Comparison of ENCODE assay signal across 8 mouse cellular contexts in genomic region chr1:171411492-171411941, GRCm38 (mm10). TPM values are rescaled to one million over a fixed set of nuclear protein-coding genes. Genes with fewer than 3 reads are reported as not detected.
A peak's percentile ranks its signal among the peaks of the same experiment; 100 is the strongest.
DNase-seq lines count a peak whose midpoint lies in the region; ATAC-seq and TF ChIP-seq lines count a peak whose summit lies in the region.

No protein-coding gene starts in this region.

- no peaks in the 10 kb centered on the region for H3K9me3 ChIP-seq in embryonic facial prominence, embryonic 11.5 days (replicated peaks; ENCODE audit: control insufficient read depth, low read length)
- no peaks in the 10 kb centered on the region for H3K9me3 ChIP-seq in midbrain, embryonic 16.5 days (replicated peaks; ENCODE audit: control insufficient read depth, low read length, poor library complexity, severe bottlenecking)

- peak overlapping the region; percentile 99 for H3K27ac ChIP-seq in layer of hippocampus, adult 2 months
- peak overlapping the region; percentile 79 for H3K27ac ChIP-seq in embryonic facial prominence, embryonic 11.5 days (replicated peaks; ENCODE audit: low read depth, low read length)
- peak overlapping the region; percentile 96 for H3K27ac ChIP-seq in midbrain, embryonic 16.5 days (ENCODE audit: low read length)

- H3K9ac ChIP-seq in embryonic facial prominence, embryonic 11.5 days (replicated peaks; ENCODE audit: low read length) = peak overlapping the region; percentile 93
- peak overlapping the region; percentile 97 for H3K9ac ChIP-seq in midbrain, embryonic 16.5 days (ENCODE audit: low read depth, low read length)

- H3K36me3 ChIP-seq in embryonic facial prominence, embryonic 11.5 days (replicated peaks; ENCODE audit: control insufficient read depth, insufficient read depth, low read depth, low read length) = peaks cover 5% of the 10 kb centered on the region
- H3K36me3 ChIP-seq in midbrain, embryonic 16.5 days (ENCODE audit: control insufficient read depth, insufficient read depth, low read length) = peaks cover 10% of the 10 kb centered on the region

- DNase-seq in layer of hippocampus, adult 2 months (ENCODE audit: low spot score in 2 of 2) = no peak
- DNase-seq in layer of hippocampus, postnatal 36 days = no peak
- no peak for DNase-seq in embryonic facial prominence, embryonic 11.5 days (ENCODE audit: low spot score)
- DNase-seq in adrenal gland, postnatal 10 days = no peak
- no peak for DNase-seq in layer of hippocampus, postnatal 25 days (ENCODE audit: extremely low spot score in 1 of 2, low spot score in 1 of 2)
- no peak for DNase-seq in right cerebral cortex, adult 18-20 months

- no peaks in the 10 kb centered on the region for H3K27me3 ChIP-seq in embryonic facial prominence, embryonic 11.5 days (ENCODE audit: control insufficient read depth, insufficient read depth, low read length)
- H3K27me3 ChIP-seq in midbrain, embryonic 16.5 days (ENCODE audit: control insufficient read depth, insufficient read depth, low read depth, low read length) = peaks cover 17% of the 10 kb centered on the region

- ATAC-seq in embryonic facial prominence, embryonic 11.5 days (replicated peaks; ENCODE audit: insufficient number of reproducible peaks, low FRiP score, low TSS enrichment, low read depth) = peak; percentile 79
- ATAC-seq in inflammation-experienced regulatory T-cells, adult 6 months = peak; percentile 19
- ATAC-seq in midbrain, embryonic 16.5 days = peak; percentile 83

- peak overlapping the region; percentile 57 for H3K4me2 ChIP-seq in embryonic facial prominence, embryonic 11.5 days (ENCODE audit: low read depth, low read length)
- peak overlapping the region; percentile 69 for H3K4me2 ChIP-seq in midbrain, embryonic 16.5 days (ENCODE audit: low read length)

- peak overlapping the region; percentile 99 for H3K4me3 ChIP-seq in layer of hippocampus, adult 2 months
- peak overlapping the region; percentile 90 for H3K4me3 ChIP-seq in embryonic facial prominence, embryonic 11.5 days (ENCODE audit: low read depth, low read length)
- H3K4me3 ChIP-seq in midbrain, embryonic 16.5 days (ENCODE audit: low read depth, low read length) = peak overlapping the region; percentile 91

- TF ChIP-seq CTCF in layer of hippocampus, adult 2 months (conservative IDR thresholded peaks at IDR 0.05) = no peak

- no peaks in the 10 kb centered on the region for H3K4me1 ChIP-seq in embryonic facial prominence, embryonic 11.5 days (ENCODE audit: control insufficient read depth, insufficient read depth, low read length)
- H3K4me1 ChIP-seq in midbrain, embryonic 16.5 days (ENCODE audit: control insufficient read depth, insufficient read depth, low read length) = peaks cover 21% of the 10 kb centered on the region

- WGBS in embryonic facial prominence, embryonic 11.5 days = under 1% methylated on average over 38 of the region's 39 CpGs
- 0% methylated on average over 34 of the region's 39 CpGs for WGBS in midbrain, embryonic 16.5 days

RNA-seq across cellular contexts. Expression of gene Usf1, which starts 0.4 kb away (rescaled TPM):
- 100 to 1,000 TPM; 126 to 128 TPM for total RNA-seq in layer of hippocampus, adult 2 months (2021)
- 100 to 1,000 TPM; 114 to 132 TPM for total RNA-seq in layer of hippocampus, postnatal 36 days (2021)
- polyA plus RNA-seq in embryonic facial prominence, embryonic 11.5 days (2014; fragmentation: Nextera tagmentation; extraction: Ambion mirVana) = 101 and 108 TPM in 2 replicates
- polyA plus RNA-seq in inflammation-experienced regulatory T-cells, adult 6 months (2017; shearing (Covaris generic)) = 10 to 100 TPM; 46.9 to 62.6 (median 57.2) TPM
- polyA plus RNA-seq in midbrain, embryonic 16.5 days (2015; fragmentation: Nextera tagmentation; extraction: Ambion mirVana) = 197 and 201 TPM in 2 replicates
- 10 to 100 TPM; 53.5 to 67.7 TPM for total RNA-seq in adrenal gland, postnatal 10 days (2021)
- 100 to 1,000 TPM; 113 to 139 TPM for total RNA-seq in layer of hippocampus, postnatal 25 days (2021)

RNA-seq across cellular contexts. Expression of gene Tstd1, which starts 7.2 kb away (rescaled TPM):
- total RNA-seq in layer of hippocampus, adult 2 months (2021) = 1 to 10 TPM; 4.1 to 5.6 TPM
- total RNA-seq in layer of hippocampus, postnatal 36 days (2021) = 1 to 10 TPM; 4.1 to 5.9 TPM
- 2.2 and 3.2 TPM in 2 replicates for polyA plus RNA-seq in embryonic facial prominence, embryonic 11.5 days (2014; fragmentation: Nextera tagmentation; extraction: Ambion mirVana)
- polyA plus RNA-seq in inflammation-experienced regulatory T-cells, adult 6 months (2017; shearing (Covaris generic)) = 10 to 100 TPM in 2 of 3 experiments, 1 to 10 TPM in 1; 9.8 to 17.9 (median 12.6) TPM
- polyA plus RNA-seq in midbrain, embryonic 16.5 days (2015; fragmentation: Nextera tagmentation; extraction: Ambion mirVana) = 6.2 and 7.6 TPM in 2 replicates
- total RNA-seq in adrenal gland, postnatal 10 days (2021) = 10 to 100 TPM; 16.6 to 36.1 TPM
- total RNA-seq in layer of hippocampus, postnatal 25 days (2021) = 1 to 10 TPM; 3.1 to 3.3 TPM

RNA-seq across cellular contexts. Expression of gene Arhgap30, which starts 22.8 kb away (rescaled TPM):
- 1 to 10 TPM; 1.9 to 2.2 TPM for total RNA-seq in layer of hippocampus, adult 2 months (2021)
- 1 to 10 TPM; 2.0 to 2.1 TPM for total RNA-seq in layer of hippocampus, postnatal 36 days (2021)
- 0.39 and 0.52 TPM in 2 replicates for polyA plus RNA-seq in embryonic facial prominence, embryonic 11.5 days (2014; fragmentation: Nextera tagmentation; extraction: Ambion mirVana)
- 10 to 100 TPM; 73.5 to 84.6 (median 78.0) TPM for polyA plus RNA-seq in inflammation-experienced regulatory T-cells, adult 6 months (2017; shearing (Covaris generic))
- polyA plus RNA-seq in midbrain, embryonic 16.5 days (2015; fragmentation: Nextera tagmentation; extraction: Ambion mirVana) = 0.45 and 0.59 TPM in 2 replicates
- total RNA-seq in adrenal gland, postnatal 10 days (2021) = 1 to 10 TPM; 5.1 to 6.1 TPM
- 1 to 10 TPM; 1.8 to 2.0 TPM for total RNA-seq in layer of hippocampus, postnatal 25 days (2021)

RNA-seq across cellular contexts. Expression of gene F11r, which starts 25.8 kb away (rescaled TPM):
- total RNA-seq in layer of hippocampus, adult 2 months (2021) = 1 to 10 TPM; 5.7 to 6.9 TPM
- total RNA-seq in layer of hippocampus, postnatal 36 days (2021) = 1 to 10 TPM; 5.0 to 6.6 TPM
- 21.1 and 23.1 TPM in 2 replicates for polyA plus RNA-seq in embryonic facial prominence, embryonic 11.5 days (2014; fragmentation: Nextera tagmentation; extraction: Ambion mirVana)
- polyA plus RNA-seq in inflammation-experienced regulatory T-cells, adult 6 months (2017; shearing (Covaris generic)) = 1 to 10 TPM in 1 of 3 experiments, under 1 TPM in 2; 0.32 to 1.0 (median 0.55) TPM
- 10.4 and 10.5 TPM in 2 replicates for polyA plus RNA-seq in midbrain, embryonic 16.5 days (2015; fragmentation: Nextera tagmentation; extraction: Ambion mirVana)
- total RNA-seq in adrenal gland, postnatal 10 days (2021) = 10 to 100 TPM; 64.9 to 66.2 TPM
- 1 to 10 TPM; 4.7 to 5.1 TPM for total RNA-seq in layer of hippocampus, postnatal 25 days (2021)

RNA-seq across cellular contexts. Expression of gene Nectin4, which starts 41.6 kb away (rescaled TPM):
- 1 to 10 TPM; 5.1 to 6.1 TPM for total RNA-seq in layer of hippocampus, adult 2 months (2021)
- total RNA-seq in layer of hippocampus, postnatal 36 days (2021) = 1 to 10 TPM; 3.6 to 4.7 TPM
- polyA plus RNA-seq in embryonic facial prominence, embryonic 11.5 days (2014; fragmentation: Nextera tagmentation; extraction: Ambion mirVana) = 2.4 and 2.5 TPM in 2 replicates
- under 1 TPM in 2 of 3 experiments, not detected in 1; 0.09 to 0.25 TPM for polyA plus RNA-seq in inflammation-experienced regulatory T-cells, adult 6 months (2017; shearing (Covaris generic))
- 3.6 and 3.9 TPM in 2 replicates for polyA plus RNA-seq in midbrain, embryonic 16.5 days (2015; fragmentation: Nextera tagmentation; extraction: Ambion mirVana)
- total RNA-seq in adrenal gland, postnatal 10 days (2021) = under 1 TPM; 0.12 to 0.21 TPM
- total RNA-seq in layer of hippocampus, postnatal 25 days (2021) = 1 to 10 TPM; 3.6 to 3.7 TPM

Comparison
In these comparisons a context has a peak if more than half of its experiments do, and no peak if none do; other contexts are left out.
1. ATAC-seq: peak in every context shown above with its lines; median percentile 83 in midbrain, embryonic 16.5 days; 79 in embryonic facial prominence, embryonic 11.5 days; 19 in inflammation-experienced regulatory T-cells, adult 6 months.